Mouse (Mus musculus): ENCODE measurements around the gene Auts2.

Auts2 gene

DNA sequence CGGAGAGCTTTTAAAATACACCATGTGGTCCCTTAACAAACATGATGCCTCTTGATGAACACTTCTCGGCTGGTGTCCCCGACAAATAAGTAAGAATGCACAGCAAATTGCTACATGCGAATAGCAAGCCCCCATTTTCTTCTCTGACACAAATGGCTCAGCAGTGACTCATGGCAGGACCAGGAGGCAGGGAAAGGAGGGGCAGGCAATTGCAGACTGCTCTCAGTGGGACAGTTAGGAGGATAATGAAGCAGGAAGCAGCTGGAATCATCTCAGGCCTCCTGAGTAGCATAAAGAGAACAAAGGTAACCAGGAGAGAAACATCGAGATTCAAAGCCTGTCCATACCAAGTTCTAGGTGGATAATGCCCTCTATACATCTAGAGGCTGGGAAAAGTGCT, 228.8 kb downstream of the Auts2 start:
- DNase-seq: no peak

DNA sequence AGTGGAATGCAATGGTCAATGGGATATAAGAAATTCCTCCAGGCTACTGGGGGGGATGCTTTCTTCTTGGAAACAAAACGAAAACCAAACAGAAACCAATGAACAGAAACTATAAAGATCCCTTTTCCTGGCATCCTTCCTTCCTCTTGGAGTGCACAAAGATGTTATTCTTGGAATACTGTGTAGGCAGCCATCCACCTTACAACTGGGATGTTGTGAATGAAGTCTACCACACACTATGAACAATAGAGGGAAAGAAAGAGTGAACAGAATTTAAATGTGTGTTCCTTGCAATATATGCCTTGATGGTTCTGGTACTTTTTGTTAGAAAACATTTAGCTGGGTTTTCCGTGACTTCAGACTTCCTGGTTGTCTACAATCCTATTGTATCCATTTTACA, 236.1 kb downstream of the Auts2 start:
- DNase-seq: no peak

DNA sequence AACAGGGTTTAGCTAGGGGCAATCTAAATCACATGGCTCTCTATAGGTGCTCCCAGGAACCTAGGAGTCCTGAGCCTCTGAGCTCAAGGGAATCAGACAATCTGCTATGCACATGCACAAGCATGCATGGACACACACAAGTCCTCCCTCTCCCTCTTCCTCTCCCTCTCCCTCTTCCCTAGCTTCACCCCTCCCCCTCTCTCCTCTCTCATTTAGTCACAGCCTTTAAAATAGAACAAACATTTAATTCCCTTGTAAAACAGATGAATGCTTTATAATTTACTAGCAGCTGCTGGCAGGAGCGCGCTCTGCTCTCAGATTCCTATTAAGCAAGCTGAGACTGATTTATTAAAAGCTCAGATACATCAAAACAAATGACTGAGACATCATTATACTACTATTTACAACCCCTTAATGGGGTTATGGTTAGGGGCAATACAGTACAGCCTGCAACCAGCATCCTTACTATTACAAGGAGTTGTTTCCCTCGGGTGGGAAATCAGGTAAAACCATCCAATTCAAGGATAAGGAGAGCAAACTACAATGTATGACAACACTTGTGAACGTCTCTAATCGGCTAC, 237.7 kb downstream of the Auts2 start:
- no peak for DNase-seq

DNA sequence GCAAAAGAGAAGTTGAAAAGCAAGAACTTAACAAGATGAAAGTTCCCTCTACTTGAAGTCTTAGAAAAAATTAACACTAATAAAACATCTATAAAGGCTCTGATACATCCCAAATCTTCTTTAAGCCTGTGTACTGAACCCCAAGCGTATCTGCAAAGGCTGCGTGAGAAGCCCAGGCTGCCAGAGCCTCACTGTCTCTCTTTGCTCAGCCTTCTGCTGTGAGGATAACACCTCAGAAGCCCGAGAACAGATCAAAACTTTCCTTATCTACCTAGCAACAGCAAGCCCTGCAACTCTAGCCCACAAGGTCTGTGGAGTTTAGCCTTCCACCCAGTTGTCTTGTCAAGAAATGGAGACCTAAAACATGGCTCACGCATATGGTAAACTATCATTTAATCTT, 240.4 kb downstream of the Auts2 start:
- no peak for DNase-seq

DNA sequence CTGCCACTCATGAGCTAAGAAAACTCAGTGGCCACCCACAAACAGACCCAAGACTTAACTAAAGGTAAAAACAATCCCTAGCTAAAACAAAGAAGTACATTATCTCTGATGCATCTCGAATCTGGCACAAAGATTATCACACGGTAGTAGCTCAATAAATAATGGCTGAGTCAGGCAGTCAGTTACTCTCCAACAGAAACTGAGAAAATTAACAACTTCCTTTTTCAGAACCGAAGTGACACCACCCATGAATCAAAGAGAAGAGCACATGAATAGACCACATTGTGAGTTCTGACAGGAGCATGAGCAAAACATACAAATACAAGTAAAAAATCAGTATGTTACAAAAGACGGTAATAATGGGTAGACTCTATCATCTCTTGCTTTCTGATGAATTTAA, 242.3 kb downstream of the Auts2 start:
- DNase-seq: no peak

DNA sequence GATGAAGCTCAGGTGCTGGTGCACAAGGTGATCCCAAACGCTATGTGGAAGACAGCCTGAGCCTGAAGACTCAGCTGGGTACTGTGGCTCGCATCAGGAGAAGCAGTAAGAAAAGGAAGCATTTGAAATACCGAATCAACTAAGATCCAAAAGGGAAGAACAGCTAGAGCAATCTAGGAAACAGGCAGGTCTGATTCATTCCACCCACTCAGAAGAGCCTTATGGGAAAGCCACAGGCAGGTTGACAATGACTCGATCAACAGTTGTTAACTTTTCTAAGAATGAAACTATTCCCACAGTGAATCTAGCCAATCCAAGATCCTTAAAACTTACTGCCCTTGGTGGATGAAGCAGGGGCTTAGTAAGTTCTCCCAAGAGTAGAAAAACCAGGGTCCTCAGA, 243.4 kb downstream of the Auts2 start:
- DNase-seq: no peak

DNA sequence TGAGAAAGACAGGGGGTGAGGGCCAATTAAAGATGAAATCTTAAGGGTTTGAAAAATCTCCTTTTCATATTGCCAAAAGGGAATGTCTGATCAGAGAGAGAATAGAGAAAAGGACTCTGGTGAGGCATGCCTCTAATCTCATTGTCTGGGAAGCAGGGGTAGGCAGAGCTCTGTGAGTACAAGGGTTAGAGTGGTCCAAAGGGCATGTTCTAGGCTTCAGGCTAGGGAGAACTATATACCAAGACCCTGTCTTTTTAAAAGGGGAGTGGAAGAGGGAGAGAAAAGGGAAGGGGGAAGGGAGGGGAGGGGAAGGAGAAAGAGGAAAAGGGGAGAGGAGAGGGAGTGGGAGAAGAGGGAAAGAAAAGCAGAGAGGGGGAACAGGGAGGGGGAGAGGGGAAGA, 244.1 kb downstream of the Auts2 start:
- no peak for DNase-seq

DNA sequence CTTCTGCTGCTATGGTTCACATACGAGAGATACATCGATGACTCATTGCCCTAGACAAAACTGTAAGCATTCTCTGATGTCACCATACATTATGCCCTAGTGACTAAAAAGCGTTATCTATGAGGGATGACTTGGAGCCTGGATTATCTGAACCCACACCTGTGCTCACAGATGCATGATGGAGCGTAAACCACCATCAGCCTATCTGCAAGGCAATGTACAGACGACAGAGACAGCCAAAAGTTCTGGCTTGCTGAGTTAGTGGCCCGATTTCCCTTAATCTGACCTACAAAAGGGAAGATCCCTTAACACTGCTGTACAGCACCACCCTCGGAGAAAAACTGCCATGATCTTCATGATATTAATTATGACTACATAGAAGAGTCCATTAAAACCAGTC, 245.8 kb downstream of the Auts2 start:
- DNase-seq: no peak

DNA sequence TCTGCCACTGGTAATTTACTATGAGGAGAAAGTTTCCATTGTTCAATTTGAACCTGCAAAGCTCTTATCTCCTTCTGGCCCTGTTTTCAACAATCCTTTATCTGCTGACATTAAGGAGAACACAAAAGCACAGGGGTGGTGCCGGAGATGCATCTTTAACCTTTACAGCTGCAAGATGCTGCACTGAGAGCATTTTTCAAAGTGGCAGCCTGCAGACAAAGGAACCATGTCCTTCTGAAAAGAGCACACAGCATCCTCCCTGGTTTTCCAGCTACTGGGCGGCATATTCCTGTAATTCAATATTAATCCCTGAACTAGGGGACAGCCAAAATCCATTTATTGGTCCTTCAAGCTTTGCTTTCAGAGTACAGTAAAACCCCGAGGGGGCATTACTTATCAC, 248.7 kb downstream of the Auts2 start:
- no peak for DNase-seq

DNA sequence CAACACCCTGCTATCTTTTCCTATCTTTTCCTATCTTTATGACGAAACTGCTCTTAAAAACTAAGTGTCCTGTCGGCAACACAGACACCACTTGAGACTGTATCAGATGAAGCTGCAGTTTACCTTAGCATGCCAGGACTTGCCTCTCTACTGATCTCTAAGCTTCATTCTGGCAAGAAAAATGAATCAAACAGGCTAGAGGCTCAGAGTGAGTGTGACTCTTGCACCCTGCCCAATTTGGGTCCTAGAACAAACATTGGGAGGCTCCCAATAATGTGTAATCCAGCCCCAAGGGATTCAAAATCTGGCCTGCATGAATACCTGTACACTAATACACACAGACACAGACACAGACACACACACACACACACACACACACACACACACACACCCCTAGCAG, 250.2 kb downstream of the Auts2 start:
- no peak for DNase-seq

DNA sequence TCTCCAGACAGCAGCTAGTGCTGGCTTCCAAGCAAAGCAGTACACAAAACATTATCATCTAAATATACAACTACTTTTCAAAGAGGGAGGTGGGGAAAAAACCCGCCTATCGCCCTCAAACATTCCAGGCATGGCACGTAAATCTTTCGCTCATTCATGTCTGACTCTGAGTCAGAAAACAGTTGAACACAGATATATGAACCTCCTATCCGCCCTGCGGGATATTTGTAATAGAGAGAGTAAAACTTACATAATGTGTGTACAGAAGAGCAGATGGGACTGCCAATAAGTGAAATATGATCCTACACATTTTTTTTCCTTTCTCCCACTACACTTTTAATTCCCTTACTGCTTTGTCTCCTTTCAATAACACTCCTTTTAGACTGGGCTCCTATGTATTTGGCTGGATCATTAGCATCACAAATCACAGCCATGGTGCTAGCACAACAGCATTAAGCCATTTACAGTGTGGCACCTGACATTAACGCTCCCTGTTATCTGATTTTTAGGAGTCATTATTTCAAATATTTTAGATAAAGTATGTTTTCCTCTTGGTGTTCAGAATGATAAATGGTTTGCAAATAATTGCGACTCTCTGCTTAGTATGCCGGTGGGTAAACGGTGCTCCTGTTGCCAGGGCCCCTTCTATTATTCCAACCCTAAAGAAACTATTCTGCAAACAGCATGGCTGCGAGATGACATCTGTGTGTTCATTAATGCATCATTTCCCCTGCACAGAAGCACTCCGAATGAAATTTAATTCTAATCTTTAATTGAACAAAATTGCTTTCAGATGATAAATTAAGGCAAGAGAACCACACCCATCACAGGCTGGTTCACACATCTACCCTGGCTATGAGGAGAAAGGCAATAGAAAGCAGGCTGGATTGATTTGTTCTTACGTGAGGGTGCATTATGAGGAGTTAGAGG, 252.3 kb downstream of the Auts2 start:
- DNase-seq: no peak

DNA sequence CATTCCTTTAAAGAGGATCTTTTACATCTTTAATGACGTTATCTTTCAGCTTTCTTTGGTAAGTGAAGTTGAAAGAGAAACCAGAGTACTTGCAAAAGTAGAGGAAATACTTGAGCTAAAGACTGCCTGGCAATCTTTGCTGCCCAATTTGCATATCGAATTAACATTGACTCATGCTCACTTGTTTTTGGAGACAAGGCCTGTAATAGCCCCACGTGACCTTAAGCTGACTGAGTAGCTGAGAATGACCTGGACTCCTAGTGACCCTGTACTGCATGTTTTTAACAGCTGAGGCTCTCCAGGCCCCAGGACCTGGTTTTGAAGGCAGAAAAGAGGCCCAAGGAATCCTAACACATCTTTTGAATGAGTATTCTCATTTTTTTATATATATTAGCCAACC, 259.4 kb downstream of the Auts2 start:
- no peak for DNase-seq

DNA sequence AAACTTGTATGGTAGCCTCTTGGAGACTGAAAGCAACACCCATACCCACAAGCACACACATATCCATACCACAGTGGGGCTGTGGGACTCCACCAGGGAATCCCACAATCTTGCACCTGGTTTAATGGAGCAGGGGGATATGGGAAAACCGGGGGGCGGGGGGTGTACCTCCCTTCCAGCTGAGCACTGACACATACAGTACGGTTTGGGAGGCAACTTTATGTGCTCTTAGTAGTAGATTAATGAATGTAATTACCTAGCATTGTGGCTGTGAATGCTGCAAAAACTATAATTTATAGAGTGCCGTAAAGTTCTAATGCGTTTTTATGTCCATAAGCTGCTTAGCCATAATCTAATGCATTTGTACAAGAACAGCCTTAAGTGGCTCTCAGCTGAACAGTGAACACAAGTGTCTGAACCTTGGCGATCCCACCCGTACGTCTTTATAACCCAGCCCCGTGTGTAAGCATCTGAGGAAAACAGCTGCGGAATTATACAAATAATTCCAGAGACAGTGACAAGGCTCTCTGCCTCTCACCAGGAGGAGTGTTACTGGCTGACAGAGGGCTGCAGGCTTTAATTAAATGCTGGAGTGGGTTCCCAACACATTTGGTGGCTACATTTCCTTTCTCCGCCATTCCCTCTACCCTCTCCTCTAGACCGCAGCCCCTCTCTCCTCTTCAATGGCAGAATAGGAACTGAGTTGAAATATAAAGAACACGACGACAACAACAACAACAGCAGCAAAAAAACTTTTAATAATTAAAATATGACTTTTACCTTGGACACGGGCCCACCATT, 268.8 kb downstream of the Auts2 start:
- DNase-seq: no peak

DNA sequence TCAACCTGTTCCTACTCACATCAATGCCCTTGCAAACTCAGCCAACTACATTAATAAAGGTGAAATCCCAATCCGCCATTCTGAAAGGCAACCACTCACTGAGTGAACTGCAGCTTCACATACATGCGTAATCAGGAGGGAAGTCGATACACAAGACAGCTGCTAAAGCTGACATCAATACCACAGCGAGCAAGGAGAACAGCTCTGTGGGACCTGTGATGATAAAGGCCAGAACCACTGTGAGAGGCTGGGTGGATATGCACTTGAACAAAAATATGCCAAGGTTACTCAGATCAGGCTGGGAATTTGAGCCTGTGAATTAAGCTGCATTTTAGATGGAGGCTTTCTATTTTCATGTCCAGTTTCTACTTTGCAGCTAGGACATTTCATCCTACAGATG, 271.0 kb downstream of the Auts2 start:
- DNase-seq: no peak

DNA sequence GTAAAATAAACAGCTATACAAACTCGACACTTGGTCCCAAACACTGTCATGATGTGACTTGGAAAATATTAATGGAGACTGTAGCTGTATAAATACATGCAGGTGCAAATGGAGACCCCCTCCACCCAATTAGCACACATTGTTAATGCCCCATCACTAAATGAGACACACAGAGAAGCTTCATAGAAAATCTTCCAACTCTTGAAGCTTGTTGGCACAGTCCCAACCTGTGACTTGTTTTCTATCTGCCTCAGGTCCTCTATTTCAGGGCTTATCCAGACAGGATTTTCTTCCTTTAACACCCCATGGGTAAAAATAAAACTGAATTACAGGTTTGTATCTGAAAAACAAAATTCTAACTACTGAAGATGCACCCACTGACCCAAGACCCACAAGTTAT, 272.2 kb downstream of the Auts2 start:
- DNase-seq: no peak

DNA sequence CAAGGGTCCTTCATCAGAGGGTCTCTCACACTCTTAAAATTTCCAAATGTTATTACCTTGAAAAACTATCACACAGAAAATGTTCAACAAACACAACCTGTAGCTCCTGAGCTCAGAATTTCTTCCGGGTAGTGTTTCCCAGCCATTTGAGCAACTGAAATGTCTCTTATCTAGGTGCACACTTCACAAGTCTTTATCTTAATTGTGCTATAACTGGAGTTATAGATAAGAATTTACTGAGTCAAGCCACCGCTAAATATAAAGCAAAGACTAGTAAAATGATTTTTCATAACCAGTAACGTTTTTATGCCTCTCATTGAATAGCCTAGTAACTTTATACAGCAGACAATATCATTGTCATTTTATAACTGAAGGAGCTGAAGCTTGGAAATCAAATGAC, 273.1 kb downstream of the Auts2 start:
- no peak for DNase-seq

DNA sequence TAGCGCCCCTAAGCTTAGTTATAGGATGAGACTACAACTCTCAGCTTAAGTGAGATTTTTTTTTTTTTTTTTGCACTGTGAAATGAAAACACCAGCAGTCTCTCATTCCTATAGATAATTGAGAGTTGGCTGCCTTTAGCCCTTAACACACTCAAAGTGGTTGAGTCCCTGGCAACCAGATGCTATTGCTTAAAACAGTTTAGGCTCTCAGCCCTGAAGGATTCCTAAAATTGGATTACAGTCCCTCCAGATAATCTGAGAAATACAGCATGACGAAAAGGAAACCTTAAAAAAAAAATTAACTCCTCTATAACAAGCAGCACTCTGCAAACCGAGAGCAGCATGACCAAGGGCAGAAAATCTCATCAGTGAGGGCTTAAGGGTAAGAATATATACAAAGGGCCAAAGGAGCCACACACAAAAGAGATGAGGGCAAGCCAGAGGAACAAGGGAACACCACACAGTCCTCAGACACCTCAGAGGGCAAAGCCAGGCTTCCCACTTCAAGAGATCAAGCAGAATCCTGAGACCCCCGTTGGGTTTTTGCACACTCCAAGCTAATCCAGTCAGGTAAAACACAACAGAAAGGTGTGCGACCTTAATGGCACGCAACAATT, 274.7 kb downstream of the Auts2 start:
- DNase-seq: no peak

DNA sequence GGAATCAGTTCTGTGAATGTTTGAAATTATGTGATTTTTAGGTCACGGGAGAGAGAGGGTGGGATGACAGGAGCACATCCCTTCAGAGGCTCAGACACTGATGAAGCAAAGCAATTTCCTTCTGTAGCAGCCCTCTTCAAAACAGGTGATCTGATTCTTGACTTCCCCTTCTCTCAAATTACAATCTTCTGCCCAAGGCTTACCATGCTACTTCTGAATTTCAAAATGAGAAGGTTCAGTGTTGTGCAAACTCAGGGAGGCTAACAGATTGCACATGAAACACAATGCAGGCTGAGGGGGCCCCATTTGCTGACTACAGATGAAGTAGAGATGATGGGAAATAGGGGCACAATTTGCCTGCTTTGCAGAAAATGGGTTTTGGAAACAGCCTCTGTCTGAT, 278.1 kb downstream of the Auts2 start:
- no peak for DNase-seq

DNA sequence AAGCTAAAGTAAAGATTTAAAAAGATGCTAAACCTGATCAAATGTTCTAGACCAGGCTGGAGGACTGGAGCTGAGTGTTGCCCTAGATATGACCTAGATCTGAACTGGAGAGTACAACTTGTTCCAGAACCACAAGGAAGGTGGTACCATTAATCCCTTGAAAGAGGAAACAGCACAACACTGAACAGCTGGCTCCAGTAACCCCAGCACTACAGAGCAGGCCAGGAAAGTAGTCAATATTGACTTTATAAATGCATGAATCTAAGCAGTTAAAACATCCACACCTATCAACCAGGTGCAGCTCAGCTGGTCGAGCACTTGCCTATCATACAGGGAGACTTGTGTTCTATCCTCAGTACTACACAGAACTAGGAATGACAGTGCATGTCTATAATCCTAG, 281.4 kb downstream of the Auts2 start:
- DNase-seq: no peak

DNA sequence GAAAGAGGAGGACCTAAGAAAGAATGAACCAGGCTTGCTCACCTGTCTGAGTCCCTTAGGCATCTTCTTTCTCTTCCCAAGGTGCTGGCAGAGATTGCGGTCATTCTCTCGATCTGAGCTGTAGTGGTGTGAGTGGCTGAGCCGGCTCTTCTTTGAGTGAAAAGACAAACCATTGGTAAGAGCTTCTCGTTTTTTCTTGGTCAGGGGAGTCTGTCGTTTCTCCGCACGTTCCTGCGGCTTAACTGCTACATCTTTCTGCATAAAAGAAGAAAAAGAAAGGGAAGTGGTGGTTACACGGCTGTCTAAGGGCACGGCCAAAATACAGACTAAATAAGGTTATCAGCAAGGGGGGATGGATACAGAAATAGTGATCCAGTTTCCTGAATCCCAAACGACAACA, 284.3 kb downstream of the Auts2 start:
- DNase-seq: no peak

DNA sequence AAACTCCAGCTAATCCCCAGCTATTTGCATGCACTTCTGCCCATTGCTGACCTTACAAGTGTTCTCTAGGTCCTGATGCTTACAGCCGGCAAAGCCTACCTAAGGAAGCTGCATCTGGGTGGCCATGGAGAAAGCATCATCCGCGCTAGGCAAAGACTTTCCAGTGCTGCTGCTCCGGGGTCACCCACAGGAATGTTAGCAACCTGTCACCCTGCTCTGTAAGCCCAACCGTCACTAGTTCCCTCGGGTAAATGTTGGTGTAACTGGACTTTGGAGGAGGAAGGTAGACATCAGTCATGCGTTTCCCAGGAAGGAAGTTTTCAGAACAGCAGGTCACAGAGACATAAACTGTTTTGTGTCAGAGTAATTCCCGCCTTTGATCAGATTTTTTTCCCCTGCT, 287.6 kb downstream of the Auts2 start:
- no peak for DNase-seq

DNA sequence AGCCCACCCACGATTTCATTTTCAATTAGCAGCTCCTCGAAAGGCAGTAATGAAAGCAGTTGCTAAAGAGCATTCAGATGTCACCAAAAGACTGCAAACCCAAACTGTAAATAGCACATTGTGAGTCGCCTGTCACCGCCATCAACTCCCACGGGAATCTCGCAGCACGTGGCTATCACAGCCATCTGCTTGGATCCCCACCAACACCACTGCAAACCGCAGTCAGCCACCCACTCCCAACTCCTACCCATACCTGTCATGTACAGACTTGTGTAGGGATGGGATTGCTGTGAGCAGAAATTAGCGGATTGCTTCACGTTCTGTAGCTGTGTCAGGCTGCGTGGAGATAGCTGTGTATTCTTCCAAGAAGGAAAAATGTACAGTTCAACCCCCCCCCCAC, 293.6 kb downstream of the Auts2 start:
- DNase-seq: no peak

DNA sequence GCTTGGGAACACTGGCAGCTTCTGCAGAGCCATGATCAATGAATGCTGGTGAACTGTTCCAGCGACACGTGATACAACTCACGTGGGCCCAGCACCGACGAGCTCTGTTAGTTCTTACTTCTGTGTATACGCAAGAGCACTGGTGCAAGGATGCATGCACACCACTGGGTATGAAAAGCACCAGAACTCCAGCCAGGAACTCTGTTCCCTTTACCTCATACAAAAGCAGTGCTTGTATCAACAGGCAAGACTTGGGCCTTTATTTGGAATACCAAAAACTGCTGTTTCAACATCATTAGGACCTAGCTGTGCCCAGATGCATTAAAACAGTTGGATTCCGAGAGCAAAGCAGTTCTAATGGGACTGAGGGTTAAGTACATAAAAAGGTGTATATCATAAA, 295.1 kb downstream of the Auts2 start:
- DNase-seq: no peak

DNA sequence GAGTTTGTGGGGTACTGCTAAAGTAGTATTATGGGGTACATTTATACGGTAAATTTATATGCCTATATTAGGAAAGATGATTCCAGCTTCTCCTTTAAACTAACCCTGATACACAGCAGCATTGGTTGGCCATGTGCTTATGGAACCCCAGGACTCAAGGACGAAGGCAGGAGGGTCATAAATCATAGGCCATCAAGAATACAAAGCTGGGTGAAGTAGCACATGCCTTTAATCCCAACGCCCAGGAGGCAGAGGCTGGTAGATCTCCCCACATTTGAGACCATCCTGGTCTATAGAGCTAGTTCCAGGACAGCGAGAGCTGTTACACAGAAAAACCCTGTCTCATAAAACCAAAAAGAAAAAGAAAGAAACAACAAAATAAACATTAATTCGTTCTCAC, 307.7 kb downstream of the Auts2 start:
- DNase-seq: no peak
